Mouse (Mus musculus) spleen, adult 2 months (tissue): ENCODE measurements at regions not wholly inside any gene's neighbourhood (a gene's known extent, or its start where the extent isn't known, plus 50 kb on each side); places are given as distances from the start of the nearest gene placed in this dataset.

Experiments
- CTCF ChIP-seq: fragments of 200-500 bp; IDR thresholded peaks from 2 replicates; pipeline ENCODE4 v1.5.1; 2011; ENCODE audit warnings: mild to moderate bottlenecking, inconsistent platforms; ENCODE audit not compliant: insufficient read depth, insufficient read length, insufficient replicate concordance; ENCODE audit errors: extremely low read depth
- POLR2A ChIP-seq: fragments of 200-500 bp; IDR thresholded peaks from 2 replicates; pipeline ENCODE4 v1.6.1; 2011; ENCODE audit warnings: low read depth, low read length, inconsistent platforms

- no peak for TF ChIP-seq CTCF
- no peak for TF ChIP-seq POLR2A
These were observed 145.5 kb upstream of the Mvb12b start for GRCm38 (mm10) chr2:34033212-34033611.
